Mouse (Mus musculus) left cerebral cortex, postnatal 4 days (tissue): ENCODE data around the gene Mc1r. TPM values are rescaled to one million over a fixed set of nuclear protein-coding genes. Genes with fewer than 3 reads are reported as not detected.
"Not testable (repeated sequence)": the region's sequence is repeated elsewhere in the genome, so short reads cannot be mapped to it uniquely, and the experiment has no call there.

ENCODE experiments used
- DNase-seq: peaks from one replicate; pipeline ENCODE4 v3.0.0-alpha.2; 2022
- intact Hi-C: fragments of 180-260 bp; cut with DNase I; formaldehyde crosslinking; loops from one replicate; pipeline ENCODE4 v1.15.1; 2025
- total RNA-seq, 2 experiments: library from RNA; stranded (reverse); gene quantifications; 2 replicates each; pipeline ENCODE4 v1.2.3; 2021

The Mc1r gene
- total RNA-seq, 2 experiments from 2014 or later, result not detected

GRCm38 (mm10) chr8:123411246-123411645 is 4.3 kb downstream of the Mc1r start, which contains the start of gene Tubb3:
TSS of gene Tubb3 (plus strand) at chr8:123411424.
- peak; percentile 95 for DNase-seq
- intact Hi-C loops, result no loop called here

- intact Hi-C loops, result no loop called here
- DNase-seq, result peak; percentile 51
These were observed 4.9 kb downstream of the Mc1r start for GRCm38 (mm10) chr8:123411781-123412327.

GRCm38 (mm10) chr8:123412560-123413170 is 5.8 kb downstream of the Mc1r start:
- peak; percentile 66 for DNase-seq
- intact Hi-C loops, result no loop called here

GRCm38 (mm10) chr8:123414255-123414654 is 7.3 kb downstream of the Mc1r start:
- intact Hi-C loops, result no loop called here
- no peak for DNase-seq

- DNase-seq, intact Hi-C loops: not testable (repeated sequence)
These were observed 8.2 kb downstream of the Mc1r start for GRCm38 (mm10) chr8:123414997-123415696.

- no peak for DNase-seq
- intact Hi-C loops, result no loop called here
These were observed 9.3 kb downstream of the Mc1r start for GRCm38 (mm10) chr8:123415967-123416943.

- no peak for DNase-seq
- intact Hi-C loops, result no loop called here
These were observed 10.1 kb downstream of the Mc1r start for GRCm38 (mm10) chr8:123416944-123417555.

- no peak for DNase-seq
- intact Hi-C loops, result no loop called here
These were observed 12.8 kb downstream of the Mc1r start for GRCm38 (mm10) chr8:123419711-123420110.

- no peak for DNase-seq
- intact Hi-C loops, result no loop called here
These were observed 13.8 kb downstream of the Mc1r start for GRCm38 (mm10) chr8:123420525-123421281.

GRCm38 (mm10) chr8:123421325-123421724 is 14.4 kb downstream of the Mc1r start:
- intact Hi-C loops, result no loop called here
- no peak for DNase-seq

GRCm38 (mm10) chr8:123422056-123422780 is 15.3 kb downstream of the Mc1r start:
- DNase-seq, result peak; percentile 76
- intact Hi-C loops, result no loop called here

- DNase-seq, result no peak
- intact Hi-C loops, result no loop called here
These were observed 15.9 kb downstream of the Mc1r start for GRCm38 (mm10) chr8:123422781-123423159.

GRCm38 (mm10) chr8:123423441-123423840 is 16.5 kb downstream of the Mc1r start, which contains the start of gene Def8:
TSS of gene Def8 (plus strand) at chr8:123423527.
- intact Hi-C loops, result no loop called here
- no peak for DNase-seq

GRCm38 (mm10) chr8:123426511-123427509 is 19.9 kb downstream of the Mc1r start:
- intact Hi-C loops, result no loop called here
- DNase-seq, result no peak

GRCm38 (mm10) chr8:123427639-123428275 is 20.9 kb downstream of the Mc1r start:
- intact Hi-C loops, result no loop called here
- no peak for DNase-seq

- no peak for DNase-seq
- intact Hi-C loops, result no loop called here
These were observed 21.5 kb downstream of the Mc1r start for GRCm38 (mm10) chr8:123428343-123428893.
